Mouse (Mus musculus): ENCODE measurements around the gene Fbxl17. TPM values are rescaled to one million over a fixed set of nuclear protein-coding genes. Genes with fewer than 3 reads are reported as not detected.

Fbxl17 gene
- polyA plus RNA-seq, 1 experiment from 2014 or later: 7.8 TPM

- 61% methylated on average over 15 of the region's 15 CpGs for WGBS
- H3K9me3 ChIP-seq (ENCODE audit: control insufficient read depth, low read length): no peaks in the 10 kb centered on the region
- H3K27me3 ChIP-seq (replicated peaks; ENCODE audit: control insufficient read depth, insufficient read depth, low read length): no peaks in the 10 kb centered on the region
- H3K4me2 ChIP-seq (ENCODE audit: low read length): no peak overlapping the region
- peak; percentile 48; the same call in 1 of the 2 replicates for ATAC-seq
- no peak overlapping the region for H3K9ac ChIP-seq (replicated peaks; ENCODE audit: low read depth, low read length)
- no peaks in the 10 kb centered on the region for H3K36me3 ChIP-seq (ENCODE audit: control insufficient read depth, insufficient read depth)
- H3K4me1 ChIP-seq (replicated peaks; ENCODE audit: control insufficient read depth, insufficient read depth, low read length): peaks cover 5% of the 10 kb centered on the region
- no peak overlapping the region for H3K4me3 ChIP-seq (replicated peaks; ENCODE audit: low read length)
- no peak overlapping the region for H3K27ac ChIP-seq (ENCODE audit: low read length)
These were observed 442.0 kb downstream of the Fbxl17 start for GRCm38 (mm10) chr17:63057740-63058388.

- H3K4me3 ChIP-seq (replicated peaks; ENCODE audit: low read length): no peak overlapping the region
- 92% methylated on average over 3 of the region's 3 CpGs for WGBS
- H3K9me3 ChIP-seq (ENCODE audit: control insufficient read depth, low read length): no peaks in the 10 kb centered on the region
- H3K27ac ChIP-seq (ENCODE audit: low read length): no peak overlapping the region
- no peak overlapping the region for H3K9ac ChIP-seq (replicated peaks; ENCODE audit: low read depth, low read length)
- H3K36me3 ChIP-seq (ENCODE audit: control insufficient read depth, insufficient read depth): no peaks in the 10 kb centered on the region
- peaks cover 5% of the 10 kb centered on the region for H3K4me1 ChIP-seq (replicated peaks; ENCODE audit: control insufficient read depth, insufficient read depth, low read length)
- no peak overlapping the region for H3K4me2 ChIP-seq (ENCODE audit: low read length)
- no peaks in the 10 kb centered on the region for H3K27me3 ChIP-seq (replicated peaks; ENCODE audit: control insufficient read depth, insufficient read depth, low read length)
- ATAC-seq: no peak
These were observed 442.8 kb downstream of the Fbxl17 start for GRCm38 (mm10) chr17:63056976-63057375.

- no peaks in the 10 kb centered on the region for H3K27me3 ChIP-seq (replicated peaks; ENCODE audit: control insufficient read depth, insufficient read depth, low read length)
- no peak overlapping the region for H3K4me2 ChIP-seq (ENCODE audit: low read length)
- H3K4me3 ChIP-seq (replicated peaks; ENCODE audit: low read length): no peak overlapping the region
- H3K36me3 ChIP-seq (ENCODE audit: control insufficient read depth, insufficient read depth): no peaks in the 10 kb centered on the region
- H3K27ac ChIP-seq (ENCODE audit: low read length): no peak overlapping the region
- no peak overlapping the region for H3K9ac ChIP-seq (replicated peaks; ENCODE audit: low read depth, low read length)
- peaks cover 5% of the 10 kb centered on the region for H3K4me1 ChIP-seq (replicated peaks; ENCODE audit: control insufficient read depth, insufficient read depth, low read length)
- 84% methylated on average over 3 of the region's 3 CpGs for WGBS
- no peaks in the 10 kb centered on the region for H3K9me3 ChIP-seq (ENCODE audit: control insufficient read depth, low read length)
- ATAC-seq: no peak
These were observed 446.5 kb downstream of the Fbxl17 start for GRCm38 (mm10) chr17:63053311-63053710.

GRCm38 (mm10) chr17:63046401-63046800 lies 453.4 kb downstream of the Fbxl17 start:
- no peak for ATAC-seq
- H3K27me3 ChIP-seq (replicated peaks; ENCODE audit: control insufficient read depth, insufficient read depth, low read length): no peaks in the 10 kb centered on the region
- no peak overlapping the region for H3K4me2 ChIP-seq (ENCODE audit: low read length)
- no peaks in the 10 kb centered on the region; the same call in 1 of the 2 replicates for H3K9me3 ChIP-seq (ENCODE audit: control insufficient read depth, low read length)
- WGBS: 72% methylated on average over 3 of the region's 3 CpGs
- no peaks in the 10 kb centered on the region for H3K4me1 ChIP-seq (replicated peaks; ENCODE audit: control insufficient read depth, insufficient read depth, low read length)
- no peak overlapping the region for H3K4me3 ChIP-seq (replicated peaks; ENCODE audit: low read length)
- H3K9ac ChIP-seq (replicated peaks; ENCODE audit: low read depth, low read length): no peak overlapping the region
- H3K27ac ChIP-seq (ENCODE audit: low read length): no peak overlapping the region
- no peaks in the 10 kb centered on the region for H3K36me3 ChIP-seq (ENCODE audit: control insufficient read depth, insufficient read depth)

GRCm38 (mm10) chr17:63045297-63045696 lies 454.5 kb downstream of the Fbxl17 start:
- no peak for ATAC-seq

GRCm38 (mm10) chr17:63043046-63043675 lies 456.7 kb downstream of the Fbxl17 start:
- Histone ChIP-seq H3K36me3 (ENCODE audit: control insufficient read depth, insufficient read depth) (no peaks in the 10 kb centered on the region), H3K4me1 (replicated peaks; ENCODE audit: control insufficient read depth, insufficient read depth, low read length) (no peaks in the 10 kb centered on the region), H3K4me3 (replicated peaks; ENCODE audit: low read length) (no peak overlapping the region), H3K9me3 (ENCODE audit: control insufficient read depth, low read length) (peaks cover 9% of the 10 kb centered on the region; the same call in 1 of the 2 replicates), H3K9ac (replicated peaks; ENCODE audit: low read depth, low read length) (no peak overlapping the region), H3K27me3 (replicated peaks; ENCODE audit: control insufficient read depth, insufficient read depth, low read length) (no peaks in the 10 kb centered on the region), H3K27ac (ENCODE audit: low read length) (no peak overlapping the region), H3K4me2 (ENCODE audit: low read length) (no peak overlapping the region)
- WGBS: 91% methylated on average over 9 of the region's 9 CpGs
- no peak for ATAC-seq

More at GRCm38 (mm10) chr17:63045297-63045696, 454.5 kb downstream of the Fbxl17 start:
- Histone ChIP-seq H3K4me1 (replicated peaks; ENCODE audit: control insufficient read depth, insufficient read depth, low read length) (no peaks in the 10 kb centered on the region), H3K4me2 (ENCODE audit: low read length) (no peak overlapping the region), H3K27me3 (replicated peaks; ENCODE audit: control insufficient read depth, insufficient read depth, low read length) (no peaks in the 10 kb centered on the region), H3K27ac (ENCODE audit: low read length) (no peak overlapping the region), H3K9ac (replicated peaks; ENCODE audit: low read depth, low read length) (no peak overlapping the region), H3K4me3 (replicated peaks; ENCODE audit: low read length) (no peak overlapping the region), H3K9me3 (ENCODE audit: control insufficient read depth, low read length) (peaks cover 3% of the 10 kb centered on the region; the same call in 1 of the 2 replicates), H3K36me3 (ENCODE audit: control insufficient read depth, insufficient read depth) (no peaks in the 10 kb centered on the region)
- WGBS: 90% methylated on average over 13 of the region's 13 CpGs

GRCm38 (mm10) chr17:63037562-63037961 lies 462.3 kb downstream of the Fbxl17 start:
- WGBS: 81% methylated on average over 3 of the region's 3 CpGs
- Histone ChIP-seq H3K4me2 (ENCODE audit: low read length) (no peak overlapping the region), H3K4me1 (replicated peaks; ENCODE audit: control insufficient read depth, insufficient read depth, low read length) (no peaks in the 10 kb centered on the region), H3K27ac (ENCODE audit: low read length) (no peak overlapping the region), H3K27me3 (replicated peaks; ENCODE audit: control insufficient read depth, insufficient read depth, low read length) (no peaks in the 10 kb centered on the region), H3K36me3 (ENCODE audit: control insufficient read depth, insufficient read depth) (no peaks in the 10 kb centered on the region), H3K9ac (replicated peaks; ENCODE audit: low read depth, low read length) (no peak overlapping the region), H3K4me3 (replicated peaks; ENCODE audit: low read length) (no peak overlapping the region), H3K9me3 (ENCODE audit: control insufficient read depth, low read length) (peaks cover 9% of the 10 kb centered on the region; the same call in 1 of the 2 replicates)
- no peak for ATAC-seq

GRCm38 (mm10) chr17:63033141-63033540 lies 466.7 kb downstream of the Fbxl17 start:
- H3K9ac ChIP-seq (replicated peaks; ENCODE audit: low read depth, low read length): no peak overlapping the region
- H3K4me1 ChIP-seq (replicated peaks; ENCODE audit: control insufficient read depth, insufficient read depth, low read length): no peaks in the 10 kb centered on the region
- no peaks in the 10 kb centered on the region for H3K27me3 ChIP-seq (replicated peaks; ENCODE audit: control insufficient read depth, insufficient read depth, low read length)
- no peak overlapping the region for H3K27ac ChIP-seq (ENCODE audit: low read length)
- no peaks in the 10 kb centered on the region for H3K36me3 ChIP-seq (ENCODE audit: control insufficient read depth, insufficient read depth)
- ATAC-seq: no peak
- no peaks in the 10 kb centered on the region for H3K9me3 ChIP-seq (ENCODE audit: control insufficient read depth, low read length)
- WGBS: 92% methylated on average over 5 of the region's 5 CpGs
- no peak overlapping the region for H3K4me3 ChIP-seq (replicated peaks; ENCODE audit: low read length)
- no peak overlapping the region for H3K4me2 ChIP-seq (ENCODE audit: low read length)

GRCm38 (mm10) chr17:63029105-63029504 lies 470.7 kb downstream of the Fbxl17 start:
- no peak for ATAC-seq
- Histone ChIP-seq H3K27me3 (replicated peaks; ENCODE audit: control insufficient read depth, insufficient read depth, low read length) (no peaks in the 10 kb centered on the region), H3K27ac (ENCODE audit: low read length) (no peak overlapping the region), H3K4me1 (replicated peaks; ENCODE audit: control insufficient read depth, insufficient read depth, low read length) (peaks cover 3% of the 10 kb centered on the region), H3K4me2 (ENCODE audit: low read length) (no peak overlapping the region), H3K9ac (replicated peaks; ENCODE audit: low read depth, low read length) (no peak overlapping the region), H3K4me3 (replicated peaks; ENCODE audit: low read length) (no peak overlapping the region), H3K9me3 (ENCODE audit: control insufficient read depth, low read length) (no peaks in the 10 kb centered on the region), H3K36me3 (ENCODE audit: control insufficient read depth, insufficient read depth) (no peaks in the 10 kb centered on the region)
- WGBS: 37% methylated on average over 4 of the region's 4 CpGs

Measured in forebrain, embryonic 16.5 days (tissue).